Mouse (Mus musculus): Measurements from ENCODE around the gene Cdkn2d.
"Not testable (repeated sequence)": the region's sequence is repeated elsewhere in the genome, so short reads cannot be mapped to it uniquely, and the experiment has no call there.

Gene Cdkn2d

GRCm38 (mm10) chr9:21275013-21275710, 16.0 kb downstream of the Cdkn2d start:
- DNase-seq (ENCODE audit: low spot score): no peak

GRCm38 (mm10) chr9:21274336-21274735, 16.9 kb downstream of the Cdkn2d start:
- DNase-seq (ENCODE audit: low spot score): no peak

GRCm38 (mm10) chr9:21273520-21274228, 17.5 kb downstream of the Cdkn2d start:
- no peak for DNase-seq (ENCODE audit: low spot score)

- no peak for DNase-seq (ENCODE audit: low spot score)
Observed at GRCm38 (mm10) chr9:21273094-21273493, 18.1 kb downstream of the Cdkn2d start.

- no peak for DNase-seq (ENCODE audit: low spot score)
Observed at GRCm38 (mm10) chr9:21272391-21272790, 18.8 kb downstream of the Cdkn2d start.

GRCm38 (mm10) chr9:21269590-21269989, 21.6 kb downstream of the Cdkn2d start:
- DNase-seq (ENCODE audit: low spot score): not testable (repeated sequence)

GRCm38 (mm10) chr9:21268305-21268704, 22.9 kb downstream of the Cdkn2d start:
- no peak for DNase-seq (ENCODE audit: low spot score)

- no peak for DNase-seq (ENCODE audit: low spot score)
Observed at GRCm38 (mm10) chr9:21266889-21267288, 24.3 kb downstream of the Cdkn2d start.

GRCm38 (mm10) chr9:21265611-21266010, 25.6 kb downstream of the Cdkn2d start:
- DNase-seq (ENCODE audit: low spot score): no peak

- DNase-seq (ENCODE audit: low spot score): peak; percentile 99
Observed at GRCm38 (mm10) chr9:21265000-21265561, 26.1 kb downstream of the Cdkn2d start, which contains the start of gene Atg4d. TSS of gene Atg4d (plus strand) at chr9:21265293.

GRCm38 (mm10) chr9:21264272-21264999, 26.8 kb downstream of the Cdkn2d start:
- DNase-seq (ENCODE audit: low spot score): peak; percentile 70

- no peak for DNase-seq (ENCODE audit: low spot score)
Observed at GRCm38 (mm10) chr9:21261831-21262230, 29.4 kb downstream of the Cdkn2d start.

- DNase-seq (ENCODE audit: low spot score): no peak
Observed at GRCm38 (mm10) chr9:21260491-21261040, 30.6 kb downstream of the Cdkn2d start.

- DNase-seq (ENCODE audit: low spot score): not testable (repeated sequence)
Observed at GRCm38 (mm10) chr9:21256349-21256748, 34.9 kb downstream of the Cdkn2d start.

- no peak for DNase-seq (ENCODE audit: low spot score)
Observed at GRCm38 (mm10) chr9:21254690-21255089, 36.5 kb downstream of the Cdkn2d start.

- DNase-seq (ENCODE audit: low spot score): no peak
Observed at GRCm38 (mm10) chr9:21251116-21251735, 40.0 kb downstream of the Cdkn2d start.

- no peak for DNase-seq (ENCODE audit: low spot score)
Observed at GRCm38 (mm10) chr9:21250509-21250908, 40.7 kb downstream of the Cdkn2d start.

- DNase-seq (ENCODE audit: low spot score): no peak
Observed at GRCm38 (mm10) chr9:21249629-21250508, 41.3 kb downstream of the Cdkn2d start.

GRCm38 (mm10) chr9:21248326-21248725, 42.9 kb downstream of the Cdkn2d start, which contains the start of gene S1pr5:
TSS of gene S1pr5 (minus strand) at chr9:21248443.
- DNase-seq (ENCODE audit: low spot score): peak; percentile 44

- no peak for DNase-seq (ENCODE audit: low spot score)
Observed at GRCm38 (mm10) chr9:21246342-21246741, 44.9 kb downstream of the Cdkn2d start.

GRCm38 (mm10) chr9:21245113-21245487, 46.1 kb downstream of the Cdkn2d start:
- no peak for DNase-seq (ENCODE audit: low spot score)
